Mouse (Mus musculus) thymus, postnatal 10 days (tissue): ENCODE results near the gene Mrpl28.

Experiments used
- DNase-seq, 2 experiments: peaks; one replicate each; pipeline ENCODE4 v3.0.0; 2021; ENCODE audit warnings: low spot score in 2 of 2

The Mrpl28 gene

DNA sequence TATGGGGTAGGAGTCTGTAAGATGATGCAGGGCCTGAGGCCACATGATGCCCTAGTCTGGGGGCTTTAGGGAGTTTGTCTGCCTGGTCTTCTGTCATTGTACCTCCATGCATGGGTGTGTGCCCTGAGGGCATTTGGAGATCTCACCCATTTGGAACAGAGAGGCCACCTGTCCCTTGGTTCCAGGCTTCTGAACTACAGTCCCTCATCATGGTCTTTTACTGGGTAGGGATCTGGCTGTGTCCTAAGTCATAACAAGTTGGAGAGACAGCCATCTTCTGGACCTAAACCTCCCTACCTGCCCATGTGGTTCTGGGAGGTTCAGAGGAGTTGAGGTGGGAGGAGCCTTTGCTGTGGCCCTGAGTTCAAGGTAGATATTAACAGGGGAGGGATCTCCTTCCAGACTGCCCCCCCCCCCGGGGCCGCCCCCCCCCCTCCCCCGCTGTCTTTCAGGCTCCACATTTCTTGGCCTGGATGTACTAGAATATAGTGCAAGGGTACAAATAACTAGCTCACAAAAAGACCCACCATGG, 7.3 kb upstream of the Mrpl28 start:
- no peak for DNase-seq

- no peak for DNase-seq
These were observed 6.6 kb upstream of the Mrpl28 start for GRCm38 (mm10) chr17:26116503-26117258.

GRCm38 (mm10) chr17:26119766-26120710, 3.3 kb upstream of the Mrpl28 start:
- peak in 1 of 2 experiments; percentile 71 for DNase-seq

DNA sequence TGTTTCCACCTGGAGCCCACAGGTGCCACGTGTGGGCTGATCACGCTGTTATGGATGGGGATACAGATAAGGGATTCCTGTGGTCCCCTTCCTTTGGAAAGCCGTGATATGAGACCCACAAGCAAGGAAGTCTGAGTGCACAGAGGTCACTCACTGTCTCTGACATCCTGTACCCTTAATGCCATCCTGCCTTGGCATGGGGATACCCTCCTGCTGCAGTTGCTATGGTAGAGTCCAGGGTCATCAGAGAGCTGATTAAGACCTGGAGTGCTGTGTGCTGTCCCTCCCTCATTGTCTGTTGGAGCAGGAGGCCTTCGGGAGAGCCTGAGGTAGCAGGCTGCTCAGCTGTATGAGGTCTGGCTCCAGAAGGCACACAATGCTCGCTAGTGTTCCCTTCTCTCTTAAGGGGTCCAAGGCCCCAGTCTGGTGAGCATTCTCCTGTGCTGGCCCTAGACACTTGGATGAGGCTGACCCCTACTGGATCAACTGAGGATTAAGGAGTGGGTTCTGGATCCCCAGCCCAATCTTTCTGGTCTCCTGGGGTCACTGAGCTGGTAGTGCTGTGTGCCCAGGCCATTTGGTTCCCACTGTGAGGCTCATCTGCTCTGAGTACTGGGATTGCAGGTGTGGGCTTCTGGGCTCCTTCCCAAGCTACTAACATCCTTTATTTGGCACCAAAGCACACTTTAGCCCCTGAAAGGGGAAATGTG, 714 bp upstream of the Mrpl28 start:
- no peak for DNase-seq

DNA sequence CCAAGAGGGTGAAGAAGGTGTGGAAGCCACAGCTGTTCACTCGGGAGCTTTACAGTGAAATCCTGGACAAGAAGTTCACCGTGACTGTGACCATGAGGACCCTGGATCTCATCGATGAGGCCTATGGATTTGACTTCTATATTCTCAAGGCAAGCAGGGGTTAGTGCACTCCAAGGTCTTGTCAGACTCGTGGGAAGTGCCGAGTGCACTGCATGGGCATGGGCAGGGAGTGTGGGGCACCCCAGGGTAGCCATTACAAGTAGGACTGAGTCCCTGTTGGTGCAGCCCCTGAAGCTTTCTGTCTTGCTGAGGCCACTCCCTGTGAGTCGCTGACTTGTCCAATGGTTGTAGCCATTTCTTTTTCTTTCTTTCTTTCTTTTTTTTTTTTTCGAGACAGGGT, 1.3 kb downstream of the Mrpl28 start:
- no peak for DNase-seq

DNA sequence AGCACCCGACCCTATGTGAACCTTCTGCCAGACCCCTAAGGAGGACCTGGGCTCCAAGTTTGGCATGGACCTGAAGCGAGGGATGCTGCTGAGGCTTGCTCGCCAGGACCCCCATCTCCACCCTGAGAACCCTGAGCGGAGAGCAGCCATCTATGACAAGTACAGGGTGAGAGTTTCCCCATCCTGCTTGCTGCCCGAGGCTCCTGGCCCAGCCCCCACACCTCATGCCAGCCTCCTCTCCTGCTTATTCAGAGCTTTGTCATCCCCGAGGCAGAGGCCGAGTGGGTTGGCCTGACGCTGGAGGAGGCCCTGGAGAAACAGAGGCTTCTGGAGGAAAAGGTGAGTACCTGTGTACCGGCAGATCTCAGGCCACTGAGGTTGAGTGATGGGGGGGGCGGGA, 1.9 kb downstream of the Mrpl28 start:
- no peak for DNase-seq

DNA sequence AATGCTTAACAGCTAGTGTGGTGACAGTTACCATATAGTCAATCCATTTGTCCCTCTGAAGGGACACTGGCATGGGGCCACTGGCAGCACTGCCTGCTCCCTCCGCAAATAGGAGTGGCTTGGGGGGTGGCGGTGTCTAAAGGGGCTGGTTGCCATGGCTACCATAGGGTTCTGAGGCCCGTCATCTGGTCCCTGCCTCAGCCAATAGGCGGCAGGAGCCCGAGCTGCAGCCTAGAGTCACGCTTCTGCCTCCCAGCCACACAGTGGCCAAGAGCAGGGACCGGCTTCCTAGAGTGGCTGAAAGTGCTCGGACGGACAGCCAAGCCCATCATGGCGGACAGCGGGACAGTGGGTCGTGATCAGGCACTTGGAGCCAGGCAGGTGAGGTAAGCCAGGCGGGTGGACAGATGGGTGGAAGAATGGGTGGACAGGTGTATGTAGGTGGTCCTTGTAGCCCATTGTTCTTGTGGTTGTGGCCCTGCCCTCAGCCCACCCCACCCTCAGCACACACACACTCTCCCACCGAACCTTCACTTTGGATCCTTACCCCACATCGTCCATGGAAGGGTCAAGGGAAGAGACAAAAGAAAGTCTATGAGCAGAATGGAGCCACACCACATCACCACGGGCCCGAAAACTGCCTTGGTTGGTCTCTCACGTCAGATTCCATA, 7.9 kb downstream of the Mrpl28 start:
- DNase-seq, result no peak

- DNase-seq, result no peak
These were observed 8.9 kb downstream of the Mrpl28 start for GRCm38 (mm10) chr17:26131856-26132853.

- DNase-seq, result no peak
These were observed 13.9 kb downstream of the Mrpl28 start for GRCm38 (mm10) chr17:26137106-26137750.

- DNase-seq, result no peak
These were observed 14.4 kb downstream of the Mrpl28 start for GRCm38 (mm10) chr17:26137751-26138130.

DNA sequence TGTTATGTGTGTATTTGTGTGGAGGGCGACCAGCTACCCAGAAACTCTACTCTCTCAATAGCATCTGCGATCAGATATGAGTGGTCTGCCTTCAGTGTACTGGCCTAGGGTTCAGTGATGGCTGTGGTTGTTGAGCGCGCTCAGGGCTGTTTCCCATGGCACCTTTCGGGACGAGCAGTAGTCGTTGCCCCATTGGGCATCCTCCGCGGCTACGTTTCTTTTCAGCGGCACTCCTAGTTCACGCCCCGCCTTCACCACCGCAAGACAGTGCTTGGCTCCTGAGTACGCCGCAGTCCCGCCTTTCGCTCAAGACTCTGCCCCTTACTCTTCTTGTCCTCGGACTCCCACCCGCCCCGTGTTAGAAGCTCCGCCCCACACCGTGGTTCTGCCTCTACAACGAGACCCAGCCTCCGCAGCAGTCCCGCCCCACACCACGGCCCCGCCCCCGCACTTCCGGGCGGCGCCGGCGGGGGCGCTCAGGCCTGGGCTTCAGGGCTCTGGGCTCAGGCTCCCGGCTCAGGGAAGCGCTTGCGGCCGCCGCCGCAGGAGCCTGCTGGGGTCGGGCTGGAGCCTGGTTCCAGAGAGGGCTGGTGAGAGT, 15.0 kb downstream of the Mrpl28 start, which contains the start of gene Axin1:
Axin1 (plus strand) TSS at position 450 of the 598 bp plus-strand sequence.
- DNase-seq, result peak; percentile 94 to 98

DNA sequence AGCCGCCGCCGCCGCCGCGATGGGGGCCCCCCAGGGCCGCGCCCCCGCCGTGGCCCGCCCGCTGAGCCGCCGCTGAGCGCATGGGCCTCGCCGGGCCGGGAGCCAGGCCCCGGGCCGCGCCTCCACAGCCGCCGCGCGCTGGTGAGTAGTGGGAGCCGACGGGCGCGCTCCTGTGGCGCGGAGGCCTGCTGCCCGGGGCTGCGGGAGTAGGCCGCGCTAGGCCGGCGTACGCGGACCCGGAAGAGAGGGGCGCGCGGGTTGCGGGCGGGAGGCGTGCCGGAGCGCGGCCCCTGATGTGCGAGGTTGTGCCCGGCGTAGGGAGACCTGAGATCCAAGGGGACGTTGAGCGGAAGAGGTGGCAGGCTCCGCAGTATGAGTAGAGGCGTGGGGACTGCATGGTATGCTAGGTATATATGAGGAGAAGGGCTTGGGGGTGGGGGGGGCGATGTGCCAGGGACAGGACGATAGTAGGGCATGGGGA, 15.6 kb downstream of the Mrpl28 start:
- DNase-seq, result peak; percentile 48 to 56

- DNase-seq, result no peak
These were observed 19.5 kb downstream of the Mrpl28 start for GRCm38 (mm10) chr17:26142796-26143195.

- no peak for DNase-seq
These were observed 20.1 kb downstream of the Mrpl28 start for GRCm38 (mm10) chr17:26143386-26143785.

DNA sequence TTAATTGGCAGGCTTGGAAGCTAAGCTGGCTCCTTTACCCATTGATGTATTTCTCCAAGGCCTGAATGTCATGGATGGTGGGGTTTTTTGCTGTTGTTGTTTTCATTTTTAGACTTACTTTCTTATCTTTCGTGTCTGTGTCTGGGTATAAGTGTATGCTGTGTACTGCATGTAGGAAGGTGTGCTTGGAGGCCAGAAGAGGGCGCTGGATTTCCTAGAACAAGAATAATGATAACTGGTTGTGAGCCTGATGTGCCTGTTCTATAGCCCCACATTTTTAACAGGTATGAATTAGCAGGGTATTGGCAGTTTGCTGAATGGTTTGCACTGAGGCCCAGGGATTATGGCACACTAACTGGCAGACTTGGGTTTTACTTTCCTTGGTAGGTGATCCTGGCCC, 25.8 kb downstream of the Mrpl28 start:
- DNase-seq, result no peak

DNA sequence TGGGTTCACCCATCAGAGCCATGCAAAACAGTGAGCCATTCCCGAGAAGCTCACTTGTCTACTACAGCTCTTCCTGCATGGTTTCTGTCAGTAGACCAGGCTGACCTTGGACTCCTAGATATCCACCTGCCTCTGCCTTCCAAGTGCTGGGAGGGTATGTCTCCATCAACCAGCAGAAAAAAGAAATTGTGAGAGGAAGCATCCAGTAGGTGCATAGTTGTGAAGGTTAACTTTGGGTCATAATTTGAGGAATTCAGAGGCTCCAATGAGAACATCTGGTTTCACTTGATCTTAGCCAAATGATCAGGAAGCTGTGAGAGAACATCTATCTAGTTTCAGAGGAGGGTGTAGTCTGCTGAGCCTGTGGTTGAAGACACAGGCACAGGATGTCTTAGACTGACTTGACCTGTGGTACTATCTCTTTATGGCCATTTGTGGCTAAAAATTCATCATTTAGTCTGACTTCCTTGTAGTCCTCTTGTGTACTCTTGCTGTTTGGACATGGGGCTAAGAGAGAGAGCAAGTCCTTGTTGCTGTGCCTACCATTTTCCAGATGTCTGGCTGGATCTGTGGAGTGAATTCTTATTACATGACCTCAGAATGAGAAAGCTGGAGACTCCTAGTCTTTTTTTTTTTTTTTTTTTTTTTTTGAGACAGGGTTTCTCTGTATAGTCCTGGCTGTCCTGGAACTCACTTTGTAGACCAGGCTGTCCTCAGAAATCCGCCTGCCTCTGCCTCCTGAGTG, 28.8 kb downstream of the Mrpl28 start:
- no peak for DNase-seq

DNA sequence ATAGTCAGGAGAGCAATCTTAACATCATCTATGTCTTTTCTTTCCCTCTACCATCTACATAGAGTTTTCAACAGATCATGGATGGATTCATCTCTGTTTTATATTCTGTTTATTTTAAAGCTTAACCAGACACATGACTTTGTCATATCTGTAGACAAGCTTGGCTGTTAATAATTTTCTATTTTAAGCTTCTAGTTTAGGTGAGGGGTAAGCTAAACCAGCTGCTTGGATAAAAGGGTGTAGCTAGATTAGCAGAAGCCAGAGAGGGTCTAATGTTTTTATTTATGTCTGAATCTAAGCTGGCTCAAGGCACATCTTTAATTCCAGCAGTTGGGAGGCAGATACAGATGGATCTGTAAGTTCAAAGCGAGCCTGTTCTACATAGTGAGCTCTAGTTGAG, 39.4 kb downstream of the Mrpl28 start:
- DNase-seq, result no peak

- peak; percentile 9 to 28 for DNase-seq
These were observed 44.7 kb downstream of the Mrpl28 start for GRCm38 (mm10) chr17:26168039-26168438.
